Mouse (Mus musculus) adrenal gland, adult 2 months (tissue): Measurements from ENCODE around the gene Rrh. TPM values are rescaled to one million over a fixed set of nuclear protein-coding genes. Genes with fewer than 3 reads are reported as not detected.

Source experiments
- DNase-seq: peaks from one replicate; pipeline ENCODE4 v3.0.0; 2021
- long read RNA-seq: library from polyadenylated mRNA; stranded (forward); transcript quantifications from one replicate; pipeline ENCODE4 v2.0.0, GENCODE M21; 2021
- polyA plus RNA-seq: library from polyadenylated mRNA; depleted of rRNA; stranded (reverse); fragments of >200 nt; gene quantifications from 2 replicates; pipeline ENCODE4 v1.2.3, GENCODE M21; 2012; rRNA removed
- total RNA-seq, 2 experiments: library from RNA; stranded (reverse); gene quantifications; 2 replicates each; pipeline ENCODE4 v1.2.3; 2021

Gene Rrh
- under 1 TPM in 1 of 2 experiments, not detected in 1; 0.09 TPM for total RNA-seq
- polyA plus RNA-seq, result not detected in 2 replicates
- long read RNA-seq, result 0 reads

DNA sequence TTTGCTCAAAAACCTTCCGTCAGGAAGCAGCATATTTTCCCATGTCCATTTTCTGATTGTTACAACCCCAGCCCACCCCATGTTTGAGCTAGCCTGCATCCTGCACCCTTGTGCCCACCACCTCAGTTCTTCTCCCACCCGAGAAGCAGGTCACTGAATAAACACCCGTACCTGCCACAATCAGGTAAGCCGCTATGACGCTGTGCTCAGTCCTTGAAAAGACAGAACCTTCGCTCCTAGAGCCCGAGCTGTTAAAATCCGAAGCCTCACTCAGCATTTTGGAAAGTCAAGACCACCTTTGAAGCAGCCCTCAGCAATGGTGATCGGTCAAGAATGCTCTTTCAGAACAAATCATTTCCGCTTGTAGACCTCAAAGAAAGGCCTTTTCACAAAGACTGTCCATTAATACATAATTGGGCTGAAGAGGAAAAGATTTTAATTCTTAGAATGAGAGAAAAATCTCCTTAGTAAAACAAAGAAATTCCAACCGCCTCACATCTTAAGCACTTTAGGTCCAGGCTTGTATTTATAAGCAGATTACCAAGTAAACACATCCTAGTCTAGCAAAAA is at the start of gene Rrh:
TSS of gene Rrh (minus strand) at position 382 of the 570 bp plus-strand sequence.
- DNase-seq, result no peak

DNA sequence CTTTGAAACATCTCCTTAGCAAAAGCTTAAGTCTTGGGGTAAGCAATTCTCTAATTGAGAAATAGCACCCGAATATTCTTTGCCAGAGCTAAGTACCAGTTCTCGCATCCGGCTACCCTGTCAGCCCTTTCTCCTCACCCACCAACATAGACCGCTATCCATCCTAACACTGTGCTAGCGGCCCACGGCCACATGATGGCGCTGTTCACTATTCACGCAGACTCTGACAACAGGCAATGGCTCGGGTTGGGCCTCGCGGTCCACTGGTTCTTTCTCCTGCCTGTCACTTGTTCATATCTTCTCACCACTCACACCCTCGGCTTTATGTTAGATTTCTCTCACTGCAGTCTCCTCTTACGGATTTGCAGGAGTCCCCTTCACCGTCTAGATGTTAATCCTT is 41.3 kb upstream of the Rrh start:
- peak; percentile 46 for DNase-seq

DNA sequence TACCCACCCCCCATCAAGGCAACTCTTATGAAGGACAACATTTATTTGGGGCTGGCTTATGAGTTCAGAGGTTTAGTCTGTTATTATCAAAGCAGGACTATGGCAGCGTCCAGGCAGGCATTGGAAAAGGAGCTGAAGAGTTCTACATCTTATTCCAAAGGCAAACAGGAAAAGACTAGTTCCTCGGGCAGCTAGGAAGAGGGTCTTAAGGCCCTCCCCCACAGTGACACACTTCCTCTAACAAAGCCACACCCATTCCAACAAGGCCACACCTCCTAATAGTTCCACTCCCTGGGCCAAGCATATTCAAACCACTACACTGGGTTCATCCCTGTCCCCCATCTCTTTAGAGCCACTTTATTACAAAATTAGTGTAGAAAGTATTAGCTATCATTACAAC is 40.2 kb upstream of the Rrh start:
- DNase-seq, result no peak

DNA sequence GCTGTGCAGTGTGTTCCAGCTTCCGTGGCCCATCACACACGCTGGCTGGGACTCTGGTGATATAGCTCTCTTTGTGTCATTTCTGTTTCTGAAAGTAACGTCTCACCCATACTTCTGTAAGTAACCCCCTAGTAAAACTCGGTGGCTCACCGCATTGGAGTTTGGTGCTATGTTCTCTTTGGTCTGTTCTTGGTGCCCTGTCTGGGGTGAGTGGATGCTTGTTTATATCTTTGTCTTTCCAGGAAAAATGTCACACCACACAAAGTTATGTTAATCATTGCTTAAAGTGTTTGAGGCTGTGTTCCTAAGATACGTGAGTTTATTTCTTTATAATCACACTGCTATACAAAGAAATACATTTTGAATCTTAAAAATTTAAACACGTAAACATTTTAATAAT is 24.5 kb upstream of the Rrh start:
- no peak for DNase-seq

DNA sequence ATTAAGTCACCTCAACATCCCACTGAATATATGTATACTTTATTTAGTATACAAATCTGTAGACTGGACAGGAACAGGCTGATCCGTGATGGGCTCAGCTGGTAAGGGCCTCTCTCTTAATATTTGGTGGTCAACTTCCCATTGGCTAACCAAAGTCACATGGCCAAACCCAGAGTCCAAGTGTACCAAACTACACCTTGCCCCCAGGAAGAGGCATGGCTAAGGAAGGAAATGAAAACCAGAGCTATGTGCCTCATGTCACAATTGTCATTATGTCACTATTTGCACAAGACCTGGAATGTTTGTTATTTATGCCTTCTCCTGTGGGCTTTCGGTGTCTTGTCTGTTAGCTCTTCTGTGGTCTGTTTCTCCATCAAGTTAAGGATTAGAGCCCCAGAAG is 23.5 kb upstream of the Rrh start:
- DNase-seq, result no peak

DNA sequence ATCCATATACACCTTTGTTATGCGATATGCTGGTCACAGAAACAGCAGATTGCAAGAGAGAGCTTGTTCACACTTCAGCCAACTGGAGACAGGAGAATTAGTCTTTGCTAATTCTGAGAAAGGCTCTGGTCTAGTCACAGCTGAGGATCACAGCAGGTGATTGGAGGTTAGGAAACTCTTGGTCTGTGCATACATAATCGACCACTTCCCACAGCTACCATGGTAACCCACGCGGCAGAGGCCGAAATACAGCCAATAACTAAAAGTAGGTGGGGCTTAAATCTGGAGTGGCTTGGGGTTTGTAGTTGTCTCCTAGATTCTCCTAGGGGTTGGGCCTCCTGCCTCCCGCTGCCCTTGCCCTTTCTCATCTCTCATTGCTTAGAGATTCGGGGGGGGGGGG is 15.6 kb upstream of the Rrh start:
- peak; percentile 6 for DNase-seq

DNA sequence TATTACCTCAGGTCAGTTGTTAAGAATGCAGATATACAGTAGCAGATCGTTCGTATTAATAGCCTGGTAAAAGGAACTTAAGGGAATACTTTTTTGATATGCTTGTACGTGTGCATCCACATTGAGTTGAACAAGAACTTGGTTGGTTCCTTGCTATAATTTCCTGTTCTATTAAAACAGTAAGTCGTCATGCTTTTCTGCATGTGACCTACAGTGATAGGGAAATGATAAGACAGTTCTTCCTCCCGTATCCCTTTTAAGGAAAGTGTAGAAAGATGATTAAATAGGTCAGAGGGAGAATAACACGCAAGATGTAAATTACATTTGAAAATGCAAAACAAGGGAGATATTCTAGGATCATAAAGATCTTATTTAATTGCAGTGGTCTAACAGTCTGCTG is 14.6 kb upstream of the Rrh start:
- no peak for DNase-seq

DNA sequence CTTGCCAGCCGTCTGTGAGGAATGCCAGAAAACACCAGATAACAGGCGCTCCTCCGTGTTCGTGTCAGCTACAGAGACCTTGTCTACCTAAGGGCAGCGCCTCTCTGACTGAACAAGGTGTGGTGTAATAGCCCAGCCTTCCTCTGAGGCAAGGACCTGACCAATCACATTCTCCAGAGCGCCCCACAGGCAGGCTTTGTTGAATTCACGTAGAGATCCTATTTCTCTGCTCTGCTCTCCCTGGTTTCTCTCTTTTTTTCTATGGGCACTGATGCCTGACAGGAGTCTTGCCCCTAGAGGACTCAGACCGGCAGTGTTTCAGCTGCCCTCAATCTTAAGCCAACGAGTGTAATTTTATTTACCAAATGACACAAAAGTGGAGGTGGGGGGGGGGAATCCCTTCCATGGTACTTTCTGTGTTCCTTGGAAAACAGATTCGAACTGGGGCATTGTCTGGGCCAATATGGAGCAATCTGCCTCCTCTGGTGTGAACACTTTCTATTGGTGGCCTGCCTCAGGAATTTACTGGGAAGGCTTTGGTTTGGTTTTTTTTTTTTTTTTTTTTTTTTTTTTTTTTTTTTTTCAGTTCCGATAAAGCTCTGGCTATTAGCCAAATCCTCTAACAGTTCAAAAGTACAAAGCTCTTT is 13.8 kb upstream of the Rrh start:
- DNase-seq, result no peak

DNA sequence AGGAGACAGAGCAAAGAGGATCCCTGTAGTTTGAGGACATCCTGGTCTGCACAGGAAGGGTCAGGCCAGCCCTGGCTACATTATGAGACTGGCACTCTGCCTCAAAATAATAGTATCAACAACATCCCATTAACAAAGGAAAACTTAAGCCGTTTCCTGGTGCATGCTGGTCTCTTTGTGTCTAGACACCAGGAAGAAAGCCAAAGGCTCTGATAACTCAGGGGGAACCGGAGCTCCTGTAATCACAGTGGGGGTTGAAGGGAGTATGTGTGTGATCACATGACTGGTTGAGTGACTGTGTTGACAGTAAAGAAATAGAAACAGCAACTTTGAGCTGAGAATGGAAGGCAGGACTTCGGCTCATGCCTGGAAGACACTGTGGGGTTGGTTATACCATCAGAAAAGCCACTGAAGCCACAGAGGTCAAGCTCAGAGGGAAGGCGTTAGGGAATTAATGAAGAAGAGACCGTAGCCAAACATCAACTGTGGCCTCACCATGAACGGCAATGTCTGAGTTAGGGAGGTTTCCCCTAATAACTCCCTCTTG is 13.1 kb upstream of the Rrh start, which contains the start of gene Cfi:
TSS of gene Cfi (plus strand) at position 497 of the 547 bp plus-strand sequence.
- DNase-seq, result no peak

DNA sequence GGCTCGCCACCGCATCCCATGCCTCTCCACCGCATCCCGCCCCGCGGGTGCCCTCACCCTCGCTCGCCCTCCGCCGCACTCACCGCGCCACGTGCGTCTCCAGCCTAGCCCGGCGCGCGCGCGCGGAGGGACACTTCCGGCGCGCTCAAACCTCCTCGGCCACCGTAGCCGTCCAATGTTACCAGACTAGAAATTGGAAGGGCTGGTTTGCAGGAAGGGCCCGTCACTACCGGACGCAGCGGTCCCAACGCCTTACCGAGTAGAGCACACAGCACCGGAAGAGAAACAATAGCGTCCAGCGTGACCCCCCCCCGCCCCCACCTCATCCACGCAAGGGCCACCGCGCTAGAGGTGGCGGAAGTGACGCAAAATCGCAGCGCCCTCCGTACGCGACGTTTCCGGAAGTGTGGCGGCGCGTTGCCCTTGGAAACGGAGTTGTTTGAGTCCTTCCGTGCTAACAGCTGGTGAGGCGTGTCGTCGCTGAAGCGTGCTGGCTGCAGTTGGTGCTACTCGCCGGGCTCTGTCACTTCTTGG is 8.7 kb upstream of the Rrh start, which contains the start of gene Gar1:
TSS of gene Gar1 (minus strand) at position 362 of the 534 bp plus-strand sequence.
- DNase-seq, result peak; percentile 95

DNA sequence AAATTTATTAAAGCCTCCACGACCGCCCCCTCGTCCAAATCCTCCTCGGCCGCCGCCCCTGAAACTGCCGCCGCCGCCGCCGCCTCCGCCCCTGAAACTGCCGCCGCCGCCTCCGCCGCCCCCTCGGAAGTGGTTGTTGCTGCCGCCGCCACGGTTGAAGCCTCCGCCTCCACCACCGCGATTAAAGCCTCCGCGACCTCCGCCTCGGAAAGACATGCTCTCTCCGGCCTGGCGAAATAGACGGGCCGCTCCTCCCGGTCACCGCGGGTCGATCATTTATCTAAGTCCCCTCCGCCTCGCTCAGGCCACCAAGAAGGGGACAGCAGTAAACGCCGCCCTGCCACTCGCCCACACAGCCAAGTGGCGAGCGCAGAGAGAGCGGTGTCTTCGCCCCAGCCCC is 8.2 kb upstream of the Rrh start:
- DNase-seq, result no peak

DNA sequence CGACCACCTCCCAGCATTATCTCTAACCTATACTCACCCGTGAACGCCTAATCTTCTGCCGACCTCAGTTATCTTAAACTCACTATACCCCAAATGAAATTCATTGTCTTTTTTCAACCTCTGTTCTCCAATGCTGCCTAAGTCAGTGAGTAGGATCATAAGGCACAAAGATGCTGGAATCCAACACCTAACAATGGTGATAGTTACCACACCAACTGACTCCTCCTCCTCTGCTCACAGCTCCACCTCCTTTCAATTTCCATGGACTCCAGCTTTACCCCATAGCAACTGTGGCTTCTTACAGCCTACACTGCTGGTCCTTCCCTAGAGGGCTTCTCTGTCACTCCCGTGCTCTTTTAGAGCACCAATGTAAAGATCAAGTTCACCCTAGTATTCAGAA is 5.3 kb upstream of the Rrh start:
- DNase-seq, result no peak

DNA sequence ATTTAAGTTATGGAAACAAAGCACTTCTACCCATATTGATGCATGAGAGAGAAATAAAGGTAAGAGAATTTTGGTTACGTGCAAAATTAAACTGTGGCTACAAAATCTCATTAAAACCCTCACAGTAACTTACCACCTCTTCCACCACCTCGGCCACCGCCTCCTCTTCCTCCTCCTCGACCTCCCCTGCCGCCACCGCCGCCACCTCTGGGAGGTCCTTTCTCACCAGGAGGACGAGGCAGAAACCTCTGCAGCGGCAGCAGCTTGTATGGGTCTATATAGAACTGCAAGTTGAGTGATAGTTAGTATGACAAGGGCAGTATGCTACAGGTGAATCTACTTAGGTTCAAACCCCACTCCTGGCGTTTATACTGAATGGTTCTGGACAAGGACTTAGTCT is 4.3 kb upstream of the Rrh start:
- no peak for DNase-seq

DNA sequence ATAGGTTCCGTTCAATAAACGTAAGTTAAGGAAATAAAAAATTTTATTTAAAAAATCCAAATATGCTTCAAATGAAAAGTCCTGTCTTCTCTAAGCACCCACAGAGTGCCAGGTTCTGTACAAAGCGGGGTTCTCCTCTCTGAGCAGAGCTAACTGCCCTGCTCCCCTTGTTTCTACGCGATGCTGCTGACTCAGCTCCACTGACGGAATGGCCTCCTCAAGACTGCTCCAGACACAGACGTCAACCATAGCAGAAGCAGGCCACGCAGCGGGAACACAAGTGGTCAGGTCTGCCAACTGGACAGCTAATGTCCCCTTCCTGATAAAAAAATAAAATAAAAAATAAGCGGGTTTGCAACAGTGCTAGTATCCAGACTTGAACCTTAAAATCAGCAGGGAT is 2.5 kb upstream of the Rrh start:
- DNase-seq, result no peak

DNA sequence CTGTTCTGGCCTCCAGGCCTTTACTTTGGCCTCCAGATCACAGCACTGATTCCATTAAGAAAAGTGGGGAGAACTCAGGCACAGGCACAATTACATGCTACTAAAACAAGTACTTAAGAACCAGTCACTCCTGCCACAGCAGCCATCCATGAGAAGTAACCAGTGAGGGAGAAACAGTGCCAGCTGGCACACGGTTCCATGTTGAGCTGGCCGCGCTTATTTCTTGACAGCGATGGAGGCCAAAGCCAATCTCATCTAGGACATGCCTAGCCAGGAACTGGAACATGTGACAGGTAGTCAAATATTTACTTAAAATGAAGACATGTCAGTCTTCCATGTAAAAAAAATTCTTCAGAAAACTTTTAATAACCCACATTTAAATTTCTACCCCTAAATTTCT is 1.8 kb upstream of the Rrh start:
- DNase-seq, result peak; percentile 26

DNA sequence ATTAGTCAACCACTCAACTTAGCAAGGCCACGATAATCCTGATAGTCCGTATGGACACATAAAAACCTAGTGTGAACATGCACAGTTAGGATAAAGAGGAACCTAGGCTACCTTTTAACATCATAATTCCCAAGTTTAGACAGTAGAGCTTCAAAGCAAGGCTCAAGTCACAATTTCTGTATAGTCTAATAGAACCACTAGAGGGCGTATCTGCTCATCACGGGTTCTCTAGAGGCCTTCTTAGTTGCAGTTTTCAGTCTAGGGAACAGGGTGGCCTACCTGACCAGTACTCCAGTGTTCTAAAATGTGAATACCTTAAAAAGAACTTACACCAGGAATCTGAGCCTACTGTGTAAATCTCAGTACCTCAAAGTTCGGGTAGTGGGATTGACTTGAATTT is 906 bp upstream of the Rrh start:
- DNase-seq, result no peak

DNA sequence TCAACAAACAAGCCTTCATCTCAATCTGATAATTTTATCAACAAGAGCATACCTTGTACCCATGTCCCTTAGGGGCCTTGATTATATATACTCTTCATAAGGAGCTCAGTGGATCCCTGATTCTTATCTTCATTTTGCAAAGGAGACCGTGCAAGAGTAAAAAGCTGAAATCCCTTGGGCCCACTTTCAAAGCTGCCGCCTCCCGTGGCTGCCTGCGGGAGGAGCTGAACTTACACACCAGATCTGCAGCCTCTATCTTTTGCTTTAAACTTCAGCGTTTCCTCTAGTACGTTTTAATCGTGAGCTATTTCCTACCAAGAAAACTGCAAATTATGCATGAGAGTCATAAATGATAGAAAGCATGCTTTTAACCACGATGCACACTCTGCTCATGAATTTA is 651 bp downstream of the Rrh start:
- DNase-seq, result peak; percentile 19

DNA sequence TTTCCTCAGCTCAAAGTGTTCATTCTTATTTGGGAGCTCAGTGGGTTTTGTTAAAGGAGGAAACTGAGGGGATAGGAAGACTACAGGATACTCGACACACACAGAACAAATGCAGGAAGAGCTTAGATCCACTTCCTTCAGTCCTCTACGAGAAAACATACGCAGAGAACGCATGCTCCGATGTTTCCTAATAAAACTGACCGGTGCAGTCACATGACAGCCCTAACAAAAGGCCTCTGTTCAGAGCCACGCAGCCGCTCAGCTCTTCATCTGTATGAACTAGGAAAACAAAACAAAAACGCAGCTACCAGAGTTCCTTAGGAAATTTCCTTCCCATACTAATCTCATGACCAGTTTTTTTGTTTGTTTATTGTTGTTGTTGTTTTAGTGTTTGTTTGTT is 1.5 kb downstream of the Rrh start:
- DNase-seq, result no peak

DNA sequence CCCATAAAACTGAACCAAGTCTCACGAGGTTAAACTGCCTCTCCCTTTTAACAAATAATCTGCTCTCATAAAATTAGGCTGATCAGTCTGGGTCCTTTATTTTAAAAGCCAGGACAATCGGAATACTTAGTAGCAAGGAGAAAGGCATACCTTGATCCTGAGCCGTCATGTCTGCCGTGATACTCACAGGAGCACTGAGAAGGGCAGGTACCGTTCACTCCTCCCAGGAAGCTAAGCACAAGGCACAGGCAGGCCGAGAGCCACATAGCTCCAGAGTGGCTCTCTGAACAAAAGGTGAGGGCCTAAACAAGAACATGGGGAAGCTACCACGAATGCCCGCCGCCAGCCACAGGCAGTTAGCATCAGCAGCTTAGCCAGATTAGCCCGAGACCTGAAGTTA is 18.6 kb downstream of the Rrh start, which contains the start of gene Lrit3:
TSS of gene Lrit3 (minus strand) at position 266 of the 400 bp plus-strand sequence.
- no peak for DNase-seq

DNA sequence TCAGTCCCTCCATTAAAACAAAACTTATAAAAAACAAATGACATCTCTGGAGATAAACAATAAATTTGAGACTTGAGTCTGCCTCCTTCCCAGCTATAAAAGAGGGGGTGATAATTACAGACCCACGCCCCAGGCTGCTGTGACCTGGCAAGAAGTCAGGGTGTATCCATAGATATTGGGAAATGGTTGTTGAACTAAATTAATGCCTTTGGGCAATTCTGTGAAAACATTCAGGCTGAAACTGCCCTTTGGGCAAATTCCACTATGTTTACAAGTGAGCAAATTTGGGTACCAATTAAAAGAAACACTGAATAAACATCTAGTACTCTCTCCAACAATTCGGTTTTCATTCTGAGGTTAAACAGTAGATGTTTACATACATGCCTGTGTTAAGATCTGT is 23.4 kb downstream of the Rrh start:
- DNase-seq, result no peak

DNA sequence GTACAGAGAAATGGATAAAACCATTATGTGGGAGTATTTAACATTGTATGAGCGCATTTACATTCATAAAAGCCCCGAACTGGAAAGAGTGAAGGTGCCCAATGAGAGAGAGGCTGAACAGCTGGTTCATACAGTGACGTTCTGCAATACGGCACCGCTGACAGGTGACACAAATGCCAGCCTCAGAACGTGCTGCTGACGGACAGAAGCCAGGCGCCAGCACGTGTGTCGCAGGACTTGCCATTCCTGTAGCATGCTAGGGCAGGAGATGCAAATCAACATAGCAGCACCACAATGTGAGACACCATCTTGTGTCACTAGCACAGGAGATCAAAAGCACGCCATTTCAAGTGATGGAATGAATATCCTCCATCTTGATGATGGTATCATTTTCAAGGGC is 23.8 kb downstream of the Rrh start:
- DNase-seq, result no peak

DNA sequence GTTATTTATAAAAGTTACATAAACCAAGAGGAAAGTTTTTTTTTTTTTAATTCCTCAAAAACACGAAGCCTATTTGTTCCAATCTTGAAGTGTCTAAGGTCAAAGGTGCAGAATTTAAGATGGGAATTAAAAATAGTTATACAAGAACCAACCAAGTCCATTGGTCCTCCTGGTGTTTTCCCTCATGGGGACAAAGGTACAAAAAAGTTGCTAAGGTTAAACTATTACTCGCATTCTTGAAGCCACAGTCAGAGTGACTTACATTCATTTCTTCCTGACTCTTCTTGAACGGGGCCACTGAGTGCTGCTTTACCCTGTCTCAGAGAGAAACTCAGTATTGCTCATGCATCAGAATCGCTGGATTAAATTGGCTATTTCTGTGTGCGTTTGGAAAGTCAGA is 25.0 kb downstream of the Rrh start:
- no peak for DNase-seq

DNA sequence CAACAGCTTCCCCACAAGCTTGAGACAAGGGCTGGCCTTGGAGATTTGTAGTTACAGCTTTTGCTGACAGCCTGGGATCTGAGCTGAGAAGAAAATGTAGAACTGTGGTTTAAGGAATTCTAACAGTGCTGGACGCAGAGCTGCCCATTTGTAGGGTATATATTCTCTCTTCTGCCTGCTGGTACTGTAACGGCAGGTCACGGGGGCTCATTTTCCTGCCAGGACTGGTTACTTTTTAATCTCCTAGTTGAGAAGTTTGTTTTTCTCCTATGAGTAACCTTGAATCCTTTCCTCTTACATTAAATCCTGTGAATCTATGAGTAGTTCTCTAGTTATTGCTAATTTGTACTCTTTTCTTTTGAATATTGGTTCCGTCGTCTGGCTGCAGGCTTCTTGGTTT is 28.6 kb downstream of the Rrh start:
- no peak for DNase-seq

DNA sequence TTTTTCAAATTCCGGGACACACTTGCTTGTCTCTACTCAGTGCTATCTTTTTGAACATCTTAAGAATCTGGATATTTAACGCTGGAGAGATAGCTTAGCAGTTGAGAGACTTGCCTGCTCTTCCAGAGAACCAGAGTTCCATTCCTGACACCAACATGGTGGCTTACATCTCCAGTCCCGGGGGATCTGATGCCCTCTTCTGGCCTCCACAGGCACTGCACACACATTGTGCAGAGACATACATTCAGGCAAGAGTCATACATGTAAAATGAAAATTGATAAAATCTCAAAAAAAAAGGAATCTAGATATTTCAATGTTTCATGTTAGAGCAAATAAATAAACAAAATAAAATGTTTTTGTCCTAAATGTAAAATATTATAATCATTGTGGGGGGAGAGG is 39.6 kb downstream of the Rrh start:
- DNase-seq, result no peak
